Mouse (Mus musculus) embryonic stem cell, embryonic (primary cell): Measurements from ENCODE around the gene Fkbp6.

Experiments
- CTCF ChIA-PET, 4 experiments: fragments of 300-600 bp in 2 of 4; fragments of 350-600 bp in 2 of 4; sonication (Branson Sonifier 250); formaldehyde crosslinking; loops; one replicate each; lab custom pipeline; 2022; ENCODE audit warnings: inconsistent platforms in 2 of 4; lab: Charles Lee
- POLR2A ChIA-PET, 4 experiments: fragments of 300-600 bp in 2 of 4; fragments of 350-600 bp in 2 of 4; sonication (Branson Sonifier 250); formaldehyde crosslinking; loops; one replicate each; lab custom pipeline; 2022; ENCODE audit warnings: antibody characterized with exemption in 4 of 4, inconsistent platforms in 1 of 4; lab: Charles Lee

Gene Fkbp6

GRCm38 (mm10) chr5:135270361-135270760 is 79.5 kb downstream of the Fkbp6 start:
- CTCF ChIA-PET: interaction anchor here in 2 of 4 experiments (0.6 to 0.7 kb wide), 2 partner anchors 150 to 258 kb away, joined by 3 read pairs; no protein-coding TSS in a partner anchor
- POLR2A ChIA-PET: interaction anchor here in 3 of 4 experiments (0.7 to 1.5 kb wide), 5 partner anchors 10 to 63 kb away, joined by 3 to 5 read pairs (median 4); partner anchors contain the start of gene Fzd9 (in 1 of the 3)

GRCm38 (mm10) chr5:135269451-135269850 is 80.4 kb downstream of the Fkbp6 start:
- ChIA-PET POLR2A (interaction anchor here in 2 of 4 experiments (0.6 to 1.4 kb wide), 2 partner anchors 12 to 508 kb away, joined by 3 to 6 read pairs; no protein-coding TSS in a partner anchor), CTCF (no interaction called here)

GRCm38 (mm10) chr5:135264548-135264947 is 85.3 kb downstream of the Fkbp6 start:
- POLR2A ChIA-PET: interaction anchor here (0.5 to 3.9 kb wide), 12 partner anchors 9 to 685 kb away, joined by 3 to 19 read pairs (median 4); partner anchors contain the start of gene Fzd9 (in 1 of the 4)
- CTCF ChIA-PET: interaction anchor here in 2 of 4 experiments (0.6 to 1.4 kb wide), 5 partner anchors 9 to 131 kb away, joined by 3 to 4 read pairs (median 3); no protein-coding TSS in a partner anchor

- POLR2A ChIA-PET: interaction anchor here in 2 of 4 experiments (0.9 to 3.9 kb wide), 7 partner anchors 8 to 16 kb away, joined by 3 to 19 read pairs (median 4); partner anchors contain the start of gene Fzd9 (in 1 of the 2)
- CTCF ChIA-PET: interaction anchor here in 3 of 4 experiments (0.5 to 1.4 kb wide), 7 partner anchors 21 to 321 kb away, joined by 3 to 10 read pairs (median 4); no protein-coding TSS in a partner anchor
Observed at GRCm38 (mm10) chr5:135263866-135264503, 85.9 kb downstream of the Fkbp6 start.

GRCm38 (mm10) chr5:135258280-135259150 is 91.3 kb downstream of the Fkbp6 start:
- CTCF ChIA-PET: interaction anchor here (0.5 to 2.3 kb wide), 23 partner anchors 14 to 1127 kb away, joined by 3 to 11 read pairs (median 4); partner anchors contain the start of genes Trim50 (in 1 of the 4) and Vps37d (in 1 of the 4)
- POLR2A ChIA-PET: interaction anchor here (0.6 to 3.0 kb wide), 16 partner anchors 9 to 830 kb away, joined by 3 to 17 read pairs (median 4); no protein-coding TSS in a partner anchor

- POLR2A ChIA-PET: interaction anchor here in 3 of 4 experiments (0.5 to 3.0 kb wide), 10 partner anchors 9 to 676 kb away, joined by 3 to 17 read pairs (median 4); no protein-coding TSS in a partner anchor
- CTCF ChIA-PET: interaction anchor here in 3 of 4 experiments (0.6 to 2.3 kb wide), 17 partner anchors 9 to 464 kb away, joined by 3 to 9 read pairs (median 4); partner anchors contain the start of gene Vps37d (in 1 of the 3)
Observed at GRCm38 (mm10) chr5:135257559-135257958, 92.3 kb downstream of the Fkbp6 start.

GRCm38 (mm10) chr5:135256166-135256565 is 93.7 kb downstream of the Fkbp6 start:
- POLR2A ChIA-PET: interaction anchor here in 1 of 4 experiments (0.7 to 0.9 kb wide), 2 partner anchors 8 to 246 kb away, joined by 3 read pairs; no protein-coding TSS in a partner anchor
- CTCF ChIA-PET: interaction anchor here in 2 of 4 experiments (0.6 to 0.9 kb wide), 2 partner anchors 20 to 414 kb away, joined by 3 read pairs; no protein-coding TSS in a partner anchor

- POLR2A ChIA-PET: interaction anchor here in 3 of 4 experiments (0.6 to 1.8 kb wide), 8 partner anchors 8 to 404 kb away, joined by 3 to 5 read pairs (median 3); partner anchors contain the start of gene Abhd11 (in 1 of the 3)
- CTCF ChIA-PET: interaction anchor here in 2 of 4 experiments (0.5 to 1.0 kb wide), 7 partner anchors 60 to 1628 kb away, joined by 3 to 17 read pairs (median 3); partner anchors contain the start of gene Tbl2 (in 1 of the 2)
Observed at GRCm38 (mm10) chr5:135253741-135254401, 96.0 kb downstream of the Fkbp6 start.

GRCm38 (mm10) chr5:135251079-135251454 is 98.8 kb downstream of the Fkbp6 start, which contains the start of gene Fzd9:
Gene Fzd9, minus strand, starts transcription at chr5:135251230.
- POLR2A ChIA-PET: interaction anchor here in 3 of 4 experiments (0.6 to 1.7 kb wide), 15 partner anchors 9 to 1023 kb away, joined by 3 to 10 read pairs (median 5); partner anchors contain the start of genes Abhd11 (in 1 of the 3), Cldn3 (in 1 of the 3) and Tbl2 (in 1 of the 3)

GRCm38 (mm10) chr5:135250186-135251078 is 99.4 kb downstream of the Fkbp6 start:
- ChIA-PET CTCF (interaction anchor here in 3 of 4 experiments (0.5 to 2.3 kb wide), 9 partner anchors 13 to 1358 kb away, joined by 3 to 16 read pairs (median 3); no protein-coding TSS in a partner anchor), POLR2A (interaction anchor here in 3 of 4 experiments (0.8 to 2.5 kb wide), 22 partner anchors 8 to 265 kb away, joined by 3 to 17 read pairs (median 5); partner anchors contain the start of genes Abhd11 (in 1 of the 3), Baz1b (in 1 of the 3), Cldn3 (in 1 of the 3) and Tbl2 (in 1 of the 3))

More at GRCm38 (mm10) chr5:135251079-135251454, 98.8 kb downstream of the Fkbp6 start, which contains the start of gene Fzd9:
- CTCF ChIA-PET: interaction anchor here in 3 of 4 experiments (0.6 to 1.2 kb wide), 7 partner anchors 14 to 344 kb away, joined by 3 to 4 read pairs (median 3); no protein-coding TSS in a partner anchor

GRCm38 (mm10) chr5:135248956-135249676 is 100.7 kb downstream of the Fkbp6 start:
- ChIA-PET POLR2A (interaction anchor here in 3 of 4 experiments (0.6 to 2.5 kb wide), 38 partner anchors 9 to 713 kb away, joined by 3 to 17 read pairs (median 4); partner anchors contain the start of genes Abhd11 (in 1 of the 3), Baz1b (in 1 of the 3) and Tbl2 (in 1 of the 3)), CTCF (interaction anchor here in 2 of 4 experiments (0.6 to 2.3 kb wide), 7 partner anchors 8 to 759 kb away, joined by 3 to 16 read pairs (median 4); no protein-coding TSS in a partner anchor)

GRCm38 (mm10) chr5:135247337-135247736 is 102.5 kb downstream of the Fkbp6 start:
- POLR2A ChIA-PET: interaction anchor here in 2 of 4 experiments (1.2 to 2.5 kb wide), 6 partner anchors 9 to 687 kb away, joined by 3 to 9 read pairs (median 4); partner anchors contain the start of gene Ywhag (in 1 of the 2)
- CTCF ChIA-PET: interaction anchor here in 2 of 4 experiments (0.8 to 1.7 kb wide), 2 partner anchors 11 kb away, joined by 4 to 5 read pairs; no protein-coding TSS in a partner anchor

- CTCF ChIA-PET: interaction anchor here in 3 of 4 experiments (1.1 to 1.5 kb wide), 5 partner anchors 10 to 128 kb away, joined by 3 to 5 read pairs (median 3); no protein-coding TSS in a partner anchor
- POLR2A ChIA-PET: interaction anchor here in 2 of 4 experiments (1.1 to 3.4 kb wide), 5 partner anchors 9 to 37 kb away, joined by 4 to 11 read pairs (median 5); no protein-coding TSS in a partner anchor
Observed at GRCm38 (mm10) chr5:135246531-135246930, 103.3 kb downstream of the Fkbp6 start.

GRCm38 (mm10) chr5:135243166-135243565 is 106.7 kb downstream of the Fkbp6 start:
- ChIA-PET CTCF (interaction anchor here in 1 of 4 experiments (1.0 kb wide), 1 partner anchor 43 kb away, joined by 3 read pairs; no protein-coding TSS in a partner anchor), POLR2A (interaction anchor here in 1 of 4 experiments (2.4 to 2.9 kb wide), 2 partner anchors 8 to 16 kb away, joined by 8 to 10 read pairs; partner anchors contain the start of gene Fzd9)
